Mouse (Mus musculus) embryonic facial prominence, embryonic 11.5 days (tissue): ENCODE measurements around the gene Mob2. TPM values are rescaled to one million over a fixed set of nuclear protein-coding genes. Genes with fewer than 3 reads are reported as not detected.
A peak's percentile ranks its signal among the peaks of the same experiment; 100 is the strongest.

Source experiments
- ATAC-seq: fragments of 200-750 bp; cut with Nextera tagmentation; replicated peaks from 2 replicates; pipeline ENCODE4 v1.8.0; 2017; ENCODE audit warnings: low read depth; ENCODE audit not compliant: insufficient number of reproducible peaks, low FRiP score, low TSS enrichment
- DNase-seq: peaks from one replicate; pipeline ENCODE4 v3.0.0-alpha.2; 2015; ENCODE audit warnings: low spot score
- H3K27ac ChIP-seq: fragments of 300-500 bp; sonication (generic); replicated peaks from 2 replicates; pipeline ENCODE4 v1.5.1; 2014; ENCODE audit warnings: mild to moderate bottlenecking, low read depth, low read length, control low read depth
- H3K27me3 ChIP-seq: fragments of 300-500 bp; sonication (generic); 2 replicates; pipeline ENCODE4 v1.6.1; 2014; ENCODE audit warnings: mild to moderate bottlenecking, low read length, moderate library complexity, mixed read lengths; ENCODE audit not compliant: control insufficient read depth, insufficient read depth
- H3K36me3 ChIP-seq: fragments of 300-500 bp; sonication (generic); replicated peaks from 2 replicates; pipeline ENCODE4 v1.6.1; 2014; ENCODE audit warnings: low read depth, mild to moderate bottlenecking, low read length, moderate library complexity, mixed read lengths; ENCODE audit not compliant: control insufficient read depth, insufficient read depth
- H3K4me1 ChIP-seq: fragments of 300-500 bp; sonication (generic); 2 replicates; pipeline ENCODE4 v1.6.1; 2014; ENCODE audit warnings: low read length, mixed read lengths; ENCODE audit not compliant: control insufficient read depth, insufficient read depth
- H3K4me2 ChIP-seq: fragments of 300-500 bp; sonication (generic); 2 replicates; pipeline ENCODE4 v1.6.1; 2014; ENCODE audit warnings: low read depth, mild to moderate bottlenecking, control low read depth, low read length, moderate library complexity
- H3K4me3 ChIP-seq: fragments of 300-500 bp; sonication (generic); 2 replicates; pipeline ENCODE4 v1.5.1; 2014; ENCODE audit warnings: low read depth, low read length, control low read depth
- H3K9ac ChIP-seq: fragments of 300-500 bp; sonication (generic); replicated peaks from 2 replicates; pipeline ENCODE4 v1.6.1; 2014; ENCODE audit warnings: mild to moderate bottlenecking, control low read depth, low read length
- H3K9me3 ChIP-seq: fragments of 300-500 bp; sonication (generic); replicated peaks from 2 replicates; pipeline ENCODE4 v1.6.1; 2016; ENCODE audit warnings: mild to moderate bottlenecking, low read length, inconsistent platforms, mixed read lengths; ENCODE audit not compliant: control insufficient read depth
- WGBS: fragments of 180-500 bp; shearing (Covaris S2); extraction: QIAGEN DNeasy Blood & Tissue Kit; methylation state at CpG from one replicate; pipeline ENCODE4 v1.1.7; 2014; 5-methylcytosine and 5-hydroxymethylcytosine counted together
- microRNA-seq: library from miRNA; unstranded; fragments of <30 nt; microRNA quantifications from one replicate; pipeline ENCODE4, GENCODE M21; 2016; ENCODE audit warnings: borderline number of aligned reads
- polyA plus RNA-seq: library from polyadenylated mRNA; unstranded; fragments of >200 nt; fragmentation: Nextera tagmentation; extraction: Ambion mirVana; gene quantifications from 2 replicates; pipeline ENCODE4 v1.2.1, GENCODE M21; 2014

Gene Mob2
- polyA plus RNA-seq, 1 experiment from 2014 or later = 60.2 TPM

- ATAC-seq (0 out of 2 replicates have a peak, but pooled peaks have one; percentile 20), DNase-seq (peak; percentile 77)
- H3K4me1 ChIP-seq = no peaks in the 10 kb centered on the region
- H3K9ac ChIP-seq = no peak overlapping the region
- no peak overlapping the region for H3K27ac ChIP-seq
- no peaks in the 10 kb centered on the region for H3K27me3 ChIP-seq
- 31% methylated on average over 7 of the region's 7 CpGs for WGBS
- H3K4me3 ChIP-seq = no peak overlapping the region
- no peaks in the 10 kb centered on the region for H3K9me3 ChIP-seq
- no peaks in the 10 kb centered on the region for H3K36me3 ChIP-seq
- no peak overlapping the region for H3K4me2 ChIP-seq
Measured at GRCm38 (mm10) chr7:141972831-141973619, 87.8 kb downstream of the Mob2 start.

- no peak overlapping the region for H3K4me2 ChIP-seq
- no peak overlapping the region for H3K4me3 ChIP-seq
- ATAC-seq (no peak), DNase-seq (no peak)
- 75% methylated on average over 2 of the region's 2 CpGs for WGBS
- no peaks in the 10 kb centered on the region for H3K27me3 ChIP-seq
- no peaks in the 10 kb centered on the region for H3K36me3 ChIP-seq
- H3K9me3 ChIP-seq = no peaks in the 10 kb centered on the region
- H3K4me1 ChIP-seq = no peaks in the 10 kb centered on the region
- H3K9ac ChIP-seq = no peak overlapping the region
- no peak overlapping the region for H3K27ac ChIP-seq
Measured at GRCm38 (mm10) chr7:141966281-141966680, 94.6 kb downstream of the Mob2 start.

GRCm38 (mm10) chr7:141962521-141962920 lies 98.3 kb downstream of the Mob2 start:
- H3K9ac ChIP-seq = no peak overlapping the region
- no peaks in the 10 kb centered on the region for H3K4me1 ChIP-seq
- no peak overlapping the region for H3K27ac ChIP-seq
- no peak for ATAC-seq
- WGBS = 92% methylated on average over 3 of the region's 3 CpGs
- no peak for DNase-seq
- no peaks in the 10 kb centered on the region for H3K27me3 ChIP-seq
- no peaks in the 10 kb centered on the region for H3K36me3 ChIP-seq
- H3K9me3 ChIP-seq = no peaks in the 10 kb centered on the region
- no peak overlapping the region for H3K4me3 ChIP-seq
- no peak overlapping the region for H3K4me2 ChIP-seq

GRCm38 (mm10) chr7:141961491-141961890 lies 99.4 kb downstream of the Mob2 start:
- no peak overlapping the region for H3K4me3 ChIP-seq
- H3K36me3 ChIP-seq = no peaks in the 10 kb centered on the region
- H3K4me2 ChIP-seq = no peak overlapping the region
- no peak overlapping the region for H3K27ac ChIP-seq
- H3K27me3 ChIP-seq = no peaks in the 10 kb centered on the region
- H3K4me1 ChIP-seq = no peaks in the 10 kb centered on the region
- ATAC-seq (no peak), DNase-seq (no peak)
- WGBS = 87% methylated on average over 3 of the region's 3 CpGs
- H3K9me3 ChIP-seq = no peaks in the 10 kb centered on the region
- H3K9ac ChIP-seq = no peak overlapping the region

- Histone ChIP-seq H3K4me1 (no peaks in the 10 kb centered on the region), H3K27ac (no peak overlapping the region), H3K27me3 (no peaks in the 10 kb centered on the region), H3K4me3 (no peak overlapping the region), H3K9me3 (no peaks in the 10 kb centered on the region), H3K36me3 (no peaks in the 10 kb centered on the region), H3K9ac (no peak overlapping the region), H3K4me2 (no peak overlapping the region)
- DNase-seq (no peak), ATAC-seq (no peak)
- 82% methylated on average over 2 of the region's 2 CpGs for WGBS
Measured at GRCm38 (mm10) chr7:141960926-141961325, 99.9 kb downstream of the Mob2 start.

GRCm38 (mm10) chr7:141959133-141959532 lies 101.7 kb downstream of the Mob2 start:
- no peaks in the 10 kb centered on the region for H3K27me3 ChIP-seq
- H3K9ac ChIP-seq = no peak overlapping the region
- no peaks in the 10 kb centered on the region for H3K36me3 ChIP-seq
- peak; percentile 69 for DNase-seq
- no peak overlapping the region for H3K4me3 ChIP-seq
- no peak overlapping the region for H3K27ac ChIP-seq
- 65% methylated on average over 1 of the region's 1 CpGs for WGBS
- H3K9me3 ChIP-seq = no peaks in the 10 kb centered on the region
- H3K4me2 ChIP-seq = no peak overlapping the region
- H3K4me1 ChIP-seq = no peaks in the 10 kb centered on the region
- ATAC-seq = no peak

Small RNAs within 50 kb of the gene (microRNA-seq; reads per million reads assigned to microRNA genes)
- not detected for gene Mir3104

Other genes starting within 250 kb of the Mob2 start
- gene Muc5b, start 222.0 kb downstream of the Mob2 start, polyA plus RNA-seq = not detected in 2 replicates
- 39.3 and 45.1 TPM in 2 replicates for gene Tollip, start 142.6 kb downstream of the Mob2 start, polyA plus RNA-seq
- gene Brsk2, start 111.3 kb downstream of the Mob2 start, polyA plus RNA-seq = 2.4 and 2.8 TPM in 2 replicates
- gene Dusp8, start 34.8 kb upstream of the Mob2 start, polyA plus RNA-seq = 3.6 and 4.2 TPM in 2 replicates
- gene Gm45618, start 59.7 kb upstream of the Mob2 start, polyA plus RNA-seq = not detected in 2 replicates
- not detected in 2 replicates for gene Gm39115, start 75.0 kb upstream of the Mob2 start, polyA plus RNA-seq
- gene Gm45337, start 83.5 kb upstream of the Mob2 start, polyA plus RNA-seq = not detected in 2 replicates
- gene Gm29735, start 96.0 kb upstream of the Mob2 start, polyA plus RNA-seq = not detected in 2 replicates
- gene Gm4553, start 104.7 kb upstream of the Mob2 start, polyA plus RNA-seq = not detected in 2 replicates
- gene Krtap5-2, start 114.9 kb upstream of the Mob2 start, polyA plus RNA-seq = not detected in 2 replicates
- not detected in 2 replicates for gene Gm10153, start 129.3 kb upstream of the Mob2 start, polyA plus RNA-seq
- gene Krtap5-3, start 140.3 kb upstream of the Mob2 start, polyA plus RNA-seq = not detected in 2 replicates
- gene Gm7579, start 150.8 kb upstream of the Mob2 start, polyA plus RNA-seq = not detected in 2 replicates
- gene Krtap5-5, start 168.9 kb upstream of the Mob2 start, polyA plus RNA-seq = not detected in 2 replicates
- not detected in 2 replicates for gene Gm40460, start 180.0 kb upstream of the Mob2 start, polyA plus RNA-seq
- not detected in 2 replicates for gene Gm2431, start 197.3 kb upstream of the Mob2 start, polyA plus RNA-seq
- not detected in 2 replicates for gene Gm4559, start 213.3 kb upstream of the Mob2 start, polyA plus RNA-seq
- not detected in 2 replicates for gene Krtap5-1, start 236.1 kb upstream of the Mob2 start, polyA plus RNA-seq
- 0.20 TPM in 1 of 2 replicates, not detected in the other for gene Krtap5-4, start 242.5 kb upstream of the Mob2 start, polyA plus RNA-seq